Mouse (Mus musculus) liver, embryonic 18 days (tissue): ENCODE data around the gene Kcnn1. TPM values are rescaled to one million over a fixed set of nuclear protein-coding genes. Genes with fewer than 3 reads are reported as not detected.

Source experiments
- polyA plus RNA-seq: library from polyadenylated mRNA; depleted of rRNA; stranded (reverse); fragments of >200 nt; gene quantifications from 2 replicates; pipeline ENCODE4 v1.2.3, GENCODE M21; 2012; rRNA removed

Kcnn1 gene
- 0.53 and 0.66 TPM in 2 replicates for polyA plus RNA-seq

DNA sequence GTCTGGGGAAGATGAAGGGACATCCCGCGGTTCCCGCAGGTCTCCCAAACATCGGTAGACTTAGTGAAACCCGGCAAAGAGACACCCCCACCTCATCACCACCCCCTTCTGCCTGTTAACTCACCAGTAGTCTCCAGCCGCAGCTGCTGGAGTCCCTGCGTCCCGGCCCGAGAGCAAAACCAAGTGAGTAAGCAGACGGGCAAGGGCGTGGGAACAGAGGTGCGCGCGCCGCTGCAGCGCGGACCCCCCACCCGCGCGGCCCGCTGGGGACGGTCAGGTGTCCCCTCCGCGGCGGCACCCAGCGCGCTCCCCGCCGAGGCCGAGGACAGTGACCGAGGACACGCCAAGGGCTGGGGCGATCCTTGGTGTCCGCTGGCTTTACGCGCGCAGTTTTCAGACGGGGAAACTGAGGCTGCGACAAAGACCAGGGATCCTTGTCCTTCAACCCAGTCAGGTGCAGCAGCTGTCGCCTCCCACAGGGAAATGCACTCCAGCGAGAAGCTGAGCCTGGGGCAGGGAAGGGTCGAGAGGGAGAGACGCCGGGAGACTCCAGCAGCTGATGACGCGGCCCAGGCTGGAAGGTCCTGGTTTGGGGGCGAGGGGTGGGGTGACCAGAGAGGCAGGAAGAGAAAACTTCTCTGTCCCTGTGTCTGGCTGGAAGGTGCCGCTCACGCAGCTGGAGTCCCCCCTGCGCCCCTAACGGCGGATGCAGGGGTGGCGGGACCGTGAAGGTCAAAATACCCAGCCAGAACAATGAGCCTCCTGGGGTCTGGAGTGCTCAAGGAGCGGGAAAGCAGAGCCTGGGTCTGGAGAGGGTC lies at the start of gene Kcnn1:
Gene Kcnn1 (minus strand): TSS at position 435 of the 818 bp plus-strand sequence.

DNA sequence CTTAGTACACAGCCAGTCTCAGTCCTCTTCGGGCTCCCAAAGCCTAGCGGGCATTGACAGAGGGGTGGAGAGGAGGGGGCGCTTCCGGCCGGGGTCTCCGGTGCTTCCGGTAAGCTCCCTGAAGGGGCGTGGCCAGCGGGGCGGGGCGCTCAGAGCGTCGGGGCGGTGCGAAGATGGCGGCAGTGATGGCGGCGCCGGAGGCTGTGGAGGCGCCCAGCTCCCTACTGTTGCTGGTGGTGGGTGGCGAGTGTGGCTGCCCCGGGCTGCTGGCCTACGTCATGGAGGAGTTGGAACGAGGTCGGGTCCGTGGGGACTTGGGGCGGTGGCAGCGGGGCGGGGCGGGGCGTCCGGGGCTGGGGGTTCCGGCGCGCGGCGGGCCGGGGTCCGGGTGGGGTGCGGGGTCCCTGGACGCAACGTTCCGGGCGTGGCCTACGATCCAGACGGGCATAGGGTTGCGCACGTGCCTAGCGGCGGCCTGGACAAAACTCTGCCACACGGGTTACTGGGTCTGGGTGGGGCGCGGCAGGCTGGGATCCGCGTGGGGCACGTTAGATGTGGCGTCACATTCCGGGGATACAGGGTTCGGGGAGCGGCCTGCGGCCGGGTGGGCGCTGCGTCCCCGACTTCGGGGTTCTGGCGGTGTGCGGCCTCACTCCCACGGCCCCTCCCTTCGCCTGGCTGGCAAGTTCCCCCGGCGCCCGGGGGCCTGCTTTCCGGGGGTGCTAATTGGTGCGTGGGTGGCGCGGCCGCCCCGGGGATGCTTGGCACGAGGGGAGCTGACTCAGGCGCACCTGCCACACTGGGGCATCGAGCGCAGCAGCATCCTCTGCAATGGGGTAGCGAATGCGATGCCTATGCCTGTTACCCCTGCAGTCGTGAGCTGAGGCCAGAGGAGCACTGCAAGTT lies 43.0 kb upstream of the Kcnn1 start, which contains the start of gene Map1s:
Gene Map1s (plus strand): TSS at position 102 of the 906 bp plus-strand sequence.

DNA sequence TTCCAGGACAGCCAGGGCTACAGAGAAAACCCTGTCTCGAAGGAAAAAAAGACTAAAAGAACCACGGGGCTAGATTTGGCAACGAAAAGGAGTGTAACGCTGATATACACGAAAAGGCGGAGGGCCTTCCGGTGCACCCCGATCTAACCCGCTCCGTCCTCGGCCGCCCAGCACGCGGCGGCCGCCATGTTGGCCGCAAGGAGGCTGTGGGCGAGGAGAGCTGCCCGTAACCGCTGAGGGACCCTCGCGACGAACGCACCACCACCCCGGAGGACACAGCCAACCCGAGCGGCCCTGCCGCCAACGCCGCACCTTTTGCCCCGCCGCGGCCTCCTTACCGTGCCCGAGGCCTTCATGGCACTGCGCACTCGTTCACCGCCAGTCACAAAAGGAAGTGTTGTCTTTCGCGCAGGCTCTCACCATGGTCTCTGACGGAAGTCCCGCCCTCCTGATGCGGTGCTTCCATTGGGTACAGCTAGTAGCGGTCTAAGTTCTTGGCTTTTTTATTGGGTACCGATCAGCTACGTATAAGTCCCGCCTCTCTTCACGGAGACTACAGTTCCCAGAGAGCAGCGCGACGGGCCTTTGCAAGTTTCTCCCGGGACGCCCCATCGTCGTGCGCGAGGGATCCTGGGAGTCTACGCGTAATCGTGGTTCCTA lies 34.1 kb upstream of the Kcnn1 start, which contains the start of gene Rpl18a:
Gene Rpl18a (minus strand): TSS at position 392 of the 660 bp plus-strand sequence.

DNA sequence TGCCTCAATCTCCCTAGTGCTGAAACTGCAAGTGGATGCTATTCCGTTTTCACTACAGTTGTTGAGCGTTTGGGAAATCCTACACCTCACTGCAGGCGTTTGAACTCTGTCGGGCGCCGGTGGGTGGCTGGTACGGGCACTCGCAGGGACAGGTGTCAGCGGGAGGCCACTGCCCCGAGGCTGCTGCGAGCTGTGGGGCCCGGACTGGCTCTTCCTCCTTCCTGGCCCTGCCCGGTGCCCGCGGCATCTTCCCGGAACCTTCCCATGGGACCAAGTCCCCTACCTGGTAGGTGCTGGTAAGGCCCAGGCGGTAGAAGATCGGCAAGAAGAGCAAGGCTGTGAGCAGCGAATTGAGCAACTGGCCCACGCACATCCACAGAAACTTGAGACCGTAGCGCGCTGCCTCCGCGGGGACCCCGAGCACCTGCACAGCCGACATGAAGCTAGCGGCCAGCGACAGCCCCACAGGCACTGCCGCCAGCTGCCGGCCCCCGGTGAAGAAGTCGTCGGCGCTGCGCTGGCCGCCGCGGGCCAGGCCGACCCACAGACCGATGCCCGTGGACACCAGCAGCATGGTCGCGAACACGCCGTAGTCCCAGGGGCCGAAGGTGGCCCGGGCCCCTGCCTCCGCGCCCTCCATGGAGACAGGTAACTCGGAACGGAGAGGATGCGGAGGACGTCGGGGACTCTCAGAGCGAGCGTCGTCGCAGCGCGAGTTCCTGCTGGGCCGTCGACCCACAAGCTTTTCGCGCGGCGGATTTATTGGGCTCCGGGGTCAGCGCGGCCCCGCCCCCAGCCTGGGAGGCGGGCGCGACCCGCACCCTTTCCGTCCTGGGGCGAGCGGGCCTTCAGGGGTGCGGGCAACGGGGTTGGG lies 29.2 kb upstream of the Kcnn1 start, which contains the start of gene Slc5a5:
Gene Slc5a5 (minus strand): TSS at position 736 of the 874 bp plus-strand sequence.

DNA sequence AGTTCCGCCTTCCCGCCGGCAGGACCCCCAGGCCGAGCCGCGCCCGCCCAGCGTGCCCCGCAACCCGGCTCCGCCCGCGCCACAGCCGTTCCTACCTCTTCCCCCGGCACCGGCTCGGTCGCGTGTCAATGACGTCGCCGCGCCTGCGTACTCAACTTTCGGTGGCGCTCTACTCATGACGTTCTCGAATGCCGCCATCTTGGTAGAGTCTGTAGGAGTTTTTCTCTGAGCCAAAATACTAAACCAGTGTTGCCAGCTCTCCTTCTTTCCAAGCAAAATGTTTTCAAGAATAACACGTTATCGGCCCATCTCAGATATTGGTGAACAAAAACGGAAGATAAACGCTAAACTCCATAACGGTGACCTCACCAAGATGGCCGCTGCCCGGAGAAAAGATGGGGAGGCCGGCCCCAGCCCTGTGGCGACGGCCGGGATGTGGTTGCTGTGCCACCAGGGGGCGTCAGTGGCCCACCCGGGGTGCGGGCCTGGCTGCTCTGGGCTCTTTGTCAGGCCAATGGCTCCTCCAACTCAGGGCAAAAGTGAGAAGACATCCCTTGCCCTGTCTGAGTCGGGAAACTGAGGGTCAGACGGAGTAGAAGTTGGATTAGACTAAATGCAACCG lies 10.4 kb upstream of the Kcnn1 start, which contains the start of gene Ccdc124:
Gene Ccdc124 (minus strand): TSS at position 572 of the 622 bp plus-strand sequence.

DNA sequence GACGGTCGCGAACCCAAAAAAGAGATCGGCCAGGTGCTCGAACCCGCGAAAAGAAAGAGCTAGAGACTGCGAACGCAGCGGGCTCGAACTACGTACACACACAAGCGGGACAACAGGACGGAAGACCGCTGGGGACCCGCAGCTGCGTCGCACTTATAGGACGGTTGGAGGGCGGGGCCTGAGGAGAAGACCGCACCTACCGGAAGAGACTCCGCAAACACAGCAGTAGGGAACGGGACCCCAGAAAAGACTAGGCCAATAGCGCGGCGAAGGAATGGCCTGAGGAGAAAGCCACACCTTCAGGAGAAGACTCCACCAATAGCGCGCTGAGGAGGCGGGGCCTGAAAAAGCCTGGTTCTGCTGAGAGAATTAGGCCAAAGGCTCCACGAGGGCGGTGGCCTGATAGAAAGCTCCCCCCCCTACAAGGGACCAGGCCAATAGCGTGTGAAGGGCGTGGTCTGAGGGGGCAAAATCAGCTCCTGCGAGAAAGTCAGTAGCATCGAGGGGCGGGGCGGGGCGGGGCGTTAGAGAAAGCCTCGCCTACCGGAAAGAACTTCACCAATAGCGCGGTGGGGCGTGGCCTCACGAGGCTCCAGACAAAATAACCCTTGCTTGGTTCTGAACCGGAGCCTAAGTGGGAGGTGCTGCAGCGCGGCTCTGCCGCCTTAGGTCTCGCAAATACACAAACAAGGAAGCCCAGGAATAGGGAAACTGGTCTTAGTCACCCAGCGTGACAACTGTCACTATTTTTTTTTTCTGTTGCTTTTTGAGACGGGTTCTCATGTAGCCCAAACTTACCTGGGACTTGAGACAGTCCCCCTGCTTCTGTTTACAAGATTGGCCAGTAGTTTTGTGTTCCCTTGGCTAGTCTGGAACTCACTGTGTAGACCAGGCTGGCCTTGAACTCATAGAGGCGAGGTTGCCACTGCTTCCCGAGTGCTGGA lies 23.4 kb downstream of the Kcnn1 start, which contains the start of gene Arrdc2:
Gene Arrdc2 (minus strand): TSS at position 313 of the 944 bp plus-strand sequence.

DNA sequence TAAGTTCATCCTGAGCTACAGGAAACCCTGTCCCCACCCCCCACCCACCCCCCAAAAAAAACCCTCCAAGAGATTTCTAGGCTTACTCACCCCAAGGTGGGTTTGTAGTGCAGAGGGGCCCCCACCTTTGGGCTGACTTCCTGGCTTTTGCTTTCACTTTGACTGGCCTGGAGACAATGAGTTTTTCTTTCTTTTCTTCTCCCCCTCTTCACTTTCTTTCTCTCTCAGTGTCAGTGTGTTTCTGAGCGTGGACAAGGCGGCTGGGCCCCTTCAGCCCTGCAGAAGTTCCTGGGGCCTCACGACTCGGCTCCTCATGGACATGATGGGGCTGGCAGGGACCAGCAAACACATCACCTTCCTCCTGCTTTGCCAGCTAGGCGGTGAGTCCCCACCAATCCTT lies 54.8 kb downstream of the Kcnn1 start, which contains the start of gene Il12rb1:
Gene Il12rb1 (plus strand): TSS at position 211 of the 400 bp plus-strand sequence.

DNA sequence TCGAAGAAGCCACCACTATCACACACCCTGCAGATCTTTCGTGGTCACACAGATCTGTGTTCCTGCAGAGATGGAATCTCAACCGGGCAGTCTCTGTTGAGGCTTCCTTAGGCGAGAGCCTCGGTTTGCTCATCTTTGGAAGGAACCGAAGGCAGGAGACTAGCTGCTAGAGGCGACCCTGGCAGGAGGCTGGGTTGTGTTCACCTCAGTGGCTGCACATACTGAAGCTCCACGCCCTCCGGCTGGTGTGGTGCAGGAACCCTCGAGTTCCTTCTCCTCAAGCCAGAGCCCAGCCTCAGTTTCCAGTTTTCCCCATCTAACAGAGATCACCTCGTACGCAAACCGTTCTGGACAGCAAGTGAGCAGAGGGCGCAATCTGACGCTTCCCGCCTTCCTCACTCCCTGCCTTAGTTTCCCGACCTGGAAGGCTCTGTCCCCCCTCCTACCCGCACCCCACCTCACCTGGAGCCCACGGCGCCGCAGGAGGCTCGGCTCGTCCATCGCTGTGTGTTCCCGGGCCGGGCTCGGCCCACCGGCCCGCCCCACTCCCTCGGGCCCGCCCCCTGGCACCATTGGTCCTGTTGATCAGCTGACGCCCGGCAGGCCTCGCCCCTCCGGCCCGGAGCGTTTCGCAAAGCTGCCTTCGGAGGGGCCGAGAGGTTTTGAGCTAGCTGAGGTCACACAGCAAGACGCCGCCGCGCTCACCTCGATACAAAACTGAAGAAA lies 58.4 kb downstream of the Kcnn1 start, which contains the start of gene Mast3:
Gene Mast3 (minus strand): TSS at position 574 of the 726 bp plus-strand sequence.

Other genes starting within 250 kb of the Kcnn1 start
- 8.3 and 9.3 TPM in 2 replicates for gene Lrrc25, start 247.1 kb downstream of the Kcnn1 start, polyA plus RNA-seq
- 3.7 and 6.3 TPM in 2 replicates for gene Gdf15, start 230.8 kb downstream of the Kcnn1 start, polyA plus RNA-seq
- 19.5 and 19.7 TPM in 2 replicates for gene Pgpep1, start 202.9 kb downstream of the Kcnn1 start, polyA plus RNA-seq
- gene Lsm4, start 190.0 kb downstream of the Kcnn1 start, polyA plus RNA-seq = 71.8 and 85.1 TPM in 2 replicates
- 48.4 and 51.5 TPM in 2 replicates for gene Jund, start 164.3 kb downstream of the Kcnn1 start, polyA plus RNA-seq
- gene Iqcn, start 159.8 kb downstream of the Kcnn1 start, polyA plus RNA-seq = not detected in 2 replicates
- gene Gm3336, start 144.7 kb downstream of the Kcnn1 start, polyA plus RNA-seq = 0.02 and 0.05 TPM in 2 replicates
- 6.5 and 7.5 TPM in 2 replicates for gene Pde4c, start 139.5 kb downstream of the Kcnn1 start, polyA plus RNA-seq
- 3.5 and 4.2 TPM in 2 replicates for gene Rab3a, start 108.6 kb downstream of the Kcnn1 start, polyA plus RNA-seq
- 21.9 and 22.3 TPM in 2 replicates for gene Mpv17l2, start 102.3 kb downstream of the Kcnn1 start, polyA plus RNA-seq
- gene Pik3r2, start 86.5 kb downstream of the Kcnn1 start, polyA plus RNA-seq = 10.5 and 12.6 TPM in 2 replicates
- gene Mast3, start 58.2 kb downstream of the Kcnn1 start, polyA plus RNA-seq = 23.3 and 28.2 TPM in 2 replicates
- gene Il12rb1, start 54.8 kb downstream of the Kcnn1 start, polyA plus RNA-seq = 0.15 and 0.20 TPM in 2 replicates
- gene Arrdc2, start 23.5 kb downstream of the Kcnn1 start, polyA plus RNA-seq = 22.0 and 23.3 TPM in 2 replicates
- 20.6 and 21.4 TPM in 2 replicates for gene Ccdc124, start 10.7 kb upstream of the Kcnn1 start, polyA plus RNA-seq
- gene Slc5a5, start 29.5 kb upstream of the Kcnn1 start, polyA plus RNA-seq = 0.10 and 0.19 TPM in 2 replicates
- 2,497 and 2,930 TPM in 2 replicates for gene Rpl18a, start 34.2 kb upstream of the Kcnn1 start, polyA plus RNA-seq
- 8.3 and 9.9 TPM in 2 replicates for gene Map1s, start 42.7 kb upstream of the Kcnn1 start, polyA plus RNA-seq